Mouse (Mus musculus): Measurements from ENCODE around the gene Igsf3. TPM values are rescaled to one million over a fixed set of nuclear protein-coding genes. Genes with fewer than 3 reads are reported as not detected.

The Igsf3 gene
- 35.3 and 36.7 TPM in 2 replicates for polyA plus RNA-seq (2015; fragmentation: Nextera tagmentation; extraction: Ambion mirVana)

DNA sequence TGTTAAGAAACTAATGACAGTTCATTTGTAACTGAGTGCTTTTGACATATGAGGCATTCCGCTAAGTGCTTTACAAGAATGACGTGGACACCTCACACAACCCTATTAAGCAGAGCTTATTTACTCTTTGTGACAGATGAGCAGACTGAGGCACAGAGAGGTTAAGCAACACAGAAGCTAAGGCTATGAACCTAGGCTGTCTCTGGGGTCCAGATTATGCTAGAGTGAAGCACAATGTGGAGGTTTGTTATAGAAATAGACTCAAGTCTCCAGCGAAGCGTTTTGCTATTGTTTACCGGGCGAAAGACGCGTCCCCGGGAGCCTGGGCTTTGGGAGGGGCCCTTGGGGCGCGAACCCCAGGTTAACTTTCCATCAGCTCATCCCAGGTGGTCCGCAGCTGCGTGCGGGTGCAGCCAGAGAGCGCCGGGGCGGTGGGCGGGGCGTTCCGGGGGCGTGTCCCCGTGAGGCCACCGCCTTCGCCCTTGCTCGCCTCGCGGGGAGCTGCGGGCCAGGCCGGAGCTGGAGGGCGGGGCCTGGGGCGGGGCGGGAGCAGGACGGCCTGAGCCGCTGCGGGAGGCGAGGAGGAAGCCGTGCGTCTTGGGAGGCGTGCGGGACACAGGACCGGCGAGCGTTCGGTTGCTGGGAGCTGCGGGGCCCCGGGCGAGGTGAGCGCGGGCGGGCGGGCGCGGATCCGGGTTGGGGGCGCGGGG, at the start of gene Igsf3:
Igsf3 (plus strand) TSS at position 546 of the 710 bp plus-strand sequence.
- peak within 1 kb of the TSS; percentile 90 for H3K9ac ChIP-seq (ENCODE audit: low read length)
- peak; percentile 91 for ATAC-seq (ENCODE audit: insufficient read depth, low FRiP score)
- no peaks in the 10 kb centered on the region for H3K36me3 ChIP-seq (ENCODE audit: control insufficient read depth, insufficient read depth, low read length)
- H3K4me2 ChIP-seq (ENCODE audit: low read depth, low read length): peak within 1 kb of the TSS; percentile 94
- H3K27me3 ChIP-seq (ENCODE audit: control insufficient read depth, insufficient read depth, low read length): no peaks in the 10 kb centered on the region
- H3K4me3 ChIP-seq (replicated peaks; ENCODE audit: low read length): peak within 1 kb of the TSS; percentile 86
- peak within 1 kb of the TSS; percentile 71; the same call in 1 of the 2 replicates for H3K27ac ChIP-seq (ENCODE audit: low read length)
- H3K4me1 ChIP-seq (ENCODE audit: control insufficient read depth, insufficient read depth, low read length): peaks cover 31% of the 10 kb centered on the region
- H3K9me3 ChIP-seq (replicated peaks; ENCODE audit: control insufficient read depth, low read length): no peaks in the 10 kb centered on the region
- 4% methylated on average over 55 of the region's 56 CpGs for WGBS

DNA sequence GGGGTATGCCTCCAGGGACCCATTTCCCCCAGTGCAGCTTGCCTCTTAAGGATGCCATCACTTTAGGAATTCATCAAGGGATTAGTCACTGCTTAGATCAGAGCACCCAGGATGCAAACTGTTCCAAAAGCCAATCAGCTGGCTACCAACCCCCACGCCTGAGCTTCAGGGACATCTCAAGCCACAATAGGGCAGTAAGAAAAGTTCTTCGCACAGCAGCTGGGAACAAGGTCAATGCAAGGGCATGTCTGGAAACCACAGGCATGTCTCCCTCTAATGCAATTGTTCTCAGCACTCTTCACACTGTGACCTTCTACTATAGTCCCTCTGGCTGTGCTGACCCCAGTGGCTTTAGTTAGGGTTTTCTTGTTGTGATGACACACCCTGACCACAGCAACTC, 49.6 kb upstream of the Igsf3 start:
- H3K4me3 ChIP-seq (replicated peaks; ENCODE audit: low read length): no peak overlapping the region
- no peak overlapping the region for H3K27ac ChIP-seq (ENCODE audit: low read length)
- no peaks in the 10 kb centered on the region for H3K4me1 ChIP-seq (ENCODE audit: control insufficient read depth, insufficient read depth, low read length)
- H3K4me2 ChIP-seq (ENCODE audit: low read depth, low read length): no peak overlapping the region
- H3K27me3 ChIP-seq (ENCODE audit: control insufficient read depth, insufficient read depth, low read length): no peaks in the 10 kb centered on the region
- no peak overlapping the region for H3K9ac ChIP-seq (ENCODE audit: low read length)
- WGBS: 67% methylated on average over 2 of the region's 2 CpGs
- H3K9me3 ChIP-seq (replicated peaks; ENCODE audit: control insufficient read depth, low read length): no peaks in the 10 kb centered on the region
- ATAC-seq (ENCODE audit: insufficient read depth, low FRiP score): no peak
- H3K36me3 ChIP-seq (ENCODE audit: control insufficient read depth, insufficient read depth, low read length): no peaks in the 10 kb centered on the region

DNA sequence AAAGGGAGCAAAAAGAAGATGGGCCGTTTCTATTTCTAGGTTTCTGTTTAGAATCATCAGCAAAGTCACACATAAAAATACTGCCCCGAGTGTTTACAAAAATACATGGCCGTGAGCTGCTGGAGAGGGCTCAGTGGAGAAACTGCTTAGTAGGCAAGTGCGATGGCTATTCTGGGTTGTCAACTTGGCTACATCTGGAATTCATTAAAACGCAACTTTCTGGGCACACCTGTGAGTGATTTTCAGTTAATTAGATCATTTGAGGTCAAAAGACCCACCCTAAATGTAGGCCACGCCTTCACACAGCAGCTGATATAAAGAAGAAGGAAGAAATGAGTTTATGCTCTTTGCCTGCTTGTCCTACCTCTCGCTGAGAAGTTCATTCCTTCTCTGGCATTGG, 48.3 kb upstream of the Igsf3 start:
- H3K4me3 ChIP-seq (replicated peaks; ENCODE audit: low read length): no peak overlapping the region
- 82% methylated on average over 7 of the region's 7 CpGs for WGBS
- H3K27ac ChIP-seq (ENCODE audit: low read length): no peak overlapping the region
- no peak overlapping the region for H3K9ac ChIP-seq (ENCODE audit: low read length)
- no peaks in the 10 kb centered on the region for H3K36me3 ChIP-seq (ENCODE audit: control insufficient read depth, insufficient read depth, low read length)
- H3K27me3 ChIP-seq (ENCODE audit: control insufficient read depth, insufficient read depth, low read length): no peaks in the 10 kb centered on the region
- no peaks in the 10 kb centered on the region for H3K9me3 ChIP-seq (replicated peaks; ENCODE audit: control insufficient read depth, low read length)
- no peak overlapping the region for H3K4me2 ChIP-seq (ENCODE audit: low read depth, low read length)
- no peaks in the 10 kb centered on the region for H3K4me1 ChIP-seq (ENCODE audit: control insufficient read depth, insufficient read depth, low read length)
- ATAC-seq (ENCODE audit: insufficient read depth, low FRiP score): no peak

DNA sequence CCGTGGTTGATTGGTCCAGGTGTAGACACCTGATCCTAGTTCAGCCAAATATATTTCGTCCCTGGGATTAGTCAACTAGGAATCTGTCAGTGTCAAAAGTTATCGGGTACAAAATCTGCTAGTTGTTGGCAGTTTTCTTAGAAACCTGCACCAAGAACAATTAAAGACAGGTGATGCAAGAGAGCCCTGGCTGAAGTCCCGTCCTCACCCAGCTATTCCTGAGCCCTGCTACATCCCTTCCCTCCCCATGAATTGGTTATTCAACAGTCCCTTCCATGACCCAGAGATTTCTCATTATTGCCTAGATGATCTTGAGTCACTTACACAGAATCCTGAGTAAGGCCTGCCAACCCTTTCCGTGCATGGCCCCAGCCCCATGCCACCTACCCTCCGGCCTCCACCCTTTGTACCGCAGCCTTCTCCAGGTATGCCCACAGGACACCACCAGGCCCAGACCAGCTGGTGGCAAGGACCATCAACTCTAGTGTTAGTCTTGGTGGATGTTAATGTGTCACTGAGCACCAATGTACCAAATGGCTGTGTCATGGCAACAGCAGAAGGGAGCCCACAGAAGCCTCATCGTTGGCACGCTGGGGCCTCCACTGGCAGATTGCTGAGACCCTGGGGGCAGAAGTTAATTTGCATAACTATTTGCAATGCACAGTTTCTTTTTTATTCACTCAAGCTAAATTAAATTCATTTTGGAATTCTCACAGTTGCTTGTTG, 33.5 kb upstream of the Igsf3 start:
- H3K4me1 ChIP-seq (ENCODE audit: control insufficient read depth, insufficient read depth, low read length): no peaks in the 10 kb centered on the region
- no peak for ATAC-seq (ENCODE audit: insufficient read depth, low FRiP score)
- no peak overlapping the region for H3K4me2 ChIP-seq (ENCODE audit: low read depth, low read length)
- H3K9ac ChIP-seq (ENCODE audit: low read length): no peak overlapping the region
- no peak overlapping the region for H3K4me3 ChIP-seq (replicated peaks; ENCODE audit: low read length)
- no peaks in the 10 kb centered on the region for H3K27me3 ChIP-seq (ENCODE audit: control insufficient read depth, insufficient read depth, low read length)
- H3K36me3 ChIP-seq (ENCODE audit: control insufficient read depth, insufficient read depth, low read length): no peaks in the 10 kb centered on the region
- H3K27ac ChIP-seq (ENCODE audit: low read length): no peak overlapping the region
- H3K9me3 ChIP-seq (replicated peaks; ENCODE audit: control insufficient read depth, low read length): 0 out of 2 replicates have a peak, but pooled peaks cover 2% of the 10 kb centered on the region
- WGBS: 91% methylated on average over 9 of the region's 9 CpGs

DNA sequence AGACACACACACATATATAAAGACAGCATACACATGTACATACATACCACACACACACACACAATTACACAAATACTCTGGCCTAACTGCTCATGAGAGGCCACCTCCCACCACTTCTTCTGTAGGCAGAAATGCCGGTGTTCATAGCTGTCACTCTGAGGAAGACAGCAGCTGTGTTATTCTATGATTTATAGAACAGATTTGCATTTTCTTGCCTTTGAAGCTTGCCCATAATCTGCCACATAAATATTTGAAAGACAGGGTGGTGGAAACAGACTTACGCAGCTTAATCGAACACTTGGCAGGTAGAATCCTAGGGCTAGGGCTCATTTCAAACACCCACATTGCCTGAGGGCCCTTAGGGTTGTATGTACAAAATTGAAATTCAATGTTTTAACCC, 32.6 kb upstream of the Igsf3 start:
- Histone ChIP-seq H3K9ac (ENCODE audit: low read length) (no peak overlapping the region), H3K27me3 (ENCODE audit: control insufficient read depth, insufficient read depth, low read length) (no peaks in the 10 kb centered on the region), H3K9me3 (replicated peaks; ENCODE audit: control insufficient read depth, low read length) (0 out of 2 replicates have a peak, but pooled peaks cover 2% of the 10 kb centered on the region), H3K36me3 (ENCODE audit: control insufficient read depth, insufficient read depth, low read length) (no peaks in the 10 kb centered on the region), H3K4me2 (ENCODE audit: low read depth, low read length) (no peak overlapping the region), H3K4me1 (ENCODE audit: control insufficient read depth, insufficient read depth, low read length) (no peaks in the 10 kb centered on the region; the same call in 1 of the 2 replicates), H3K4me3 (replicated peaks; ENCODE audit: low read length) (no peak overlapping the region), H3K27ac (ENCODE audit: low read length) (no peak overlapping the region)
- 57% methylated on average over 3 of the region's 3 CpGs for WGBS
- no peak for ATAC-seq (ENCODE audit: insufficient read depth, low FRiP score)

DNA sequence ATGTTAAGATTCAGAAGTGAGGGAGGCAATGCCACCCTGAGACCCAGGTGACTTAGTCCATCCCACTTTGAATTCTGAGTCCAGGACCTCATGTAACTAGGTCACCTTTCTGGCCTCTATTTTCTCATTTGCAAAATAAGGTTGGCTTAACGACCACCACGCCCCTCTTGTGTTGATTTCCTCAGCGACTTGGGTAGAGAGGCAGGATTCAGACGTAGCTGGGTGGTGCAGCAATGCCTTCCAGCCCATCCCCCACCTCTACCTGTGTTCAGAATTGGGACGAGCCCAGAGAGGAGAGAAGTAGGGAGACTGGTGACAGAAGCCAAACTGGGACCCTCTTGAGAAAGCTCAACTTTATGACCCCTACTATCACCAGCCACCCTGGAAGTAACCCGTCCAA, 31.6 kb upstream of the Igsf3 start:
- Histone ChIP-seq H3K36me3 (ENCODE audit: control insufficient read depth, insufficient read depth, low read length) (no peaks in the 10 kb centered on the region), H3K27me3 (ENCODE audit: control insufficient read depth, insufficient read depth, low read length) (no peaks in the 10 kb centered on the region), H3K9me3 (replicated peaks; ENCODE audit: control insufficient read depth, low read length) (0 out of 2 replicates have a peak, but pooled peaks cover 2% of the 10 kb centered on the region), H3K4me3 (replicated peaks; ENCODE audit: low read length) (no peak overlapping the region), H3K4me1 (ENCODE audit: control insufficient read depth, insufficient read depth, low read length) (peaks cover 4% of the 10 kb centered on the region; the same call in 1 of the 2 replicates), H3K27ac (ENCODE audit: low read length) (no peak overlapping the region), H3K9ac (ENCODE audit: low read length) (no peak overlapping the region), H3K4me2 (ENCODE audit: low read depth, low read length) (no peak overlapping the region)
- ATAC-seq (ENCODE audit: insufficient read depth, low FRiP score): no peak
- 57% methylated on average over 6 of the region's 6 CpGs for WGBS

DNA sequence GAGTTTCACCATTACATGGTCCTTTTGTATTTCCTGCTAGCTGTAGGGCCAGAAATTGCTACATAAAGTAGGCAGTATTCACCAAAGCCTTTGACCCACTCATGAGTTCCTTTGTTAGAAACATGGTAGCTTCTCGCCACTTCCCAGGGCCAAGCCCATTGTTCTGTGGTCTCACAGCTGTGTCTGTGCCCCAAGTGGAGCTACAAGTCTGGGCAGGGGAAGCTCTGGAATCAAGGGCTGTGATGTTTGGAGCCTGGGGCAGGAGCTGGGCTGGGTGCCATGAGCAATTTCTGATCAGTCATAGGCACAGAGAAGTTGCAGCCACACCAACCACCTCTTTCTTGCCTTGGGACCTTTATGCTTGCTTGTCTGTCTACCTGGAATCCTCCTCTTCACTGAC, 30.1 kb upstream of the Igsf3 start:
- no peak overlapping the region for H3K4me3 ChIP-seq (replicated peaks; ENCODE audit: low read length)
- no peak overlapping the region for H3K4me2 ChIP-seq (ENCODE audit: low read depth, low read length)
- H3K36me3 ChIP-seq (ENCODE audit: control insufficient read depth, insufficient read depth, low read length): no peaks in the 10 kb centered on the region
- peaks cover 4% of the 10 kb centered on the region; the same call in 1 of the 2 replicates for H3K4me1 ChIP-seq (ENCODE audit: control insufficient read depth, insufficient read depth, low read length)
- H3K27ac ChIP-seq (ENCODE audit: low read length): no peak overlapping the region
- H3K9ac ChIP-seq (ENCODE audit: low read length): no peak overlapping the region
- WGBS: 75% methylated on average over 1 of the region's 1 CpGs
- 0 out of 2 replicates have a peak, but pooled peaks cover 2% of the 10 kb centered on the region for H3K9me3 ChIP-seq (replicated peaks; ENCODE audit: control insufficient read depth, low read length)
- H3K27me3 ChIP-seq (ENCODE audit: control insufficient read depth, insufficient read depth, low read length): no peaks in the 10 kb centered on the region
- no peak for ATAC-seq (ENCODE audit: insufficient read depth, low FRiP score)

DNA sequence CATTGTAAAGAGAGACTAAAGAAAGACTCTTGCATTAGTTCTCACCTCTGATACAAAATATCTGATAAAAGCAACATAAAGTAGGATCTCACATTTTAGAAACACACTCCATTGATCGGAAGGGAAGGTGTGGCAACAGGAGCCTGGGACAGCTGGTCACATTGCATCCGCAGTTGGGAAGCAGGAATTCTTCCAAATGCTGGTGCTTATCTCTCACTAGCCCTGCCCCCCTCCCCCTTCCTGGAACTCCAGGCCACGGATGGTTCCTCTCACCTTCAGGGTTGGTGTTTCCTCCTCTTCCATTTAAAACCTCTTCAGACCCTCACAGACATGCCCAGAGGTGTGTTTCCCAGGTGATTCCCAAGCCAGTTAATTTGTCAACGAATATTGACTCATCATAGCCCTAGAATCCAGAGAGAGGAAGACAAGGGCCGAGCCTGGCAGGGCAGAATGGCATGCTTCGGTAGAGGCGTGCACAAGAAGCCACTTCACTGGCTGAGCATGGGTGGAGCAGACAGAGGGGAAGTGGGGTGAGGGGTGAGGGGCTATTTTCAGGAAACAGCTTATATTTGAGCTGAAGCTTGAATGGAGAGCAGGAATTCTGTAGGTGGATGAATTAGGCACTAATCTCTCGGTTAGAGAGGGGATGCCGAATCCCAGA, 28.3 kb upstream of the Igsf3 start:
- ATAC-seq (ENCODE audit: insufficient read depth, low FRiP score): no peak
- Histone ChIP-seq H3K36me3 (ENCODE audit: control insufficient read depth, insufficient read depth, low read length) (no peaks in the 10 kb centered on the region), H3K27me3 (ENCODE audit: control insufficient read depth, insufficient read depth, low read length) (no peaks in the 10 kb centered on the region), H3K4me1 (ENCODE audit: control insufficient read depth, insufficient read depth, low read length) (peaks cover 4% of the 10 kb centered on the region; the same call in 1 of the 2 replicates), H3K27ac (ENCODE audit: low read length) (no peak overlapping the region), H3K9me3 (replicated peaks; ENCODE audit: control insufficient read depth, low read length) (no peaks in the 10 kb centered on the region), H3K9ac (ENCODE audit: low read length) (no peak overlapping the region), H3K4me3 (replicated peaks; ENCODE audit: low read length) (no peak overlapping the region), H3K4me2 (ENCODE audit: low read depth, low read length) (no peak overlapping the region)
- 48% methylated on average over 9 of the region's 9 CpGs for WGBS
